Mouse (Mus musculus): ENCODE measurements around the gene Olfr221.

Olfr221 gene

DNA sequence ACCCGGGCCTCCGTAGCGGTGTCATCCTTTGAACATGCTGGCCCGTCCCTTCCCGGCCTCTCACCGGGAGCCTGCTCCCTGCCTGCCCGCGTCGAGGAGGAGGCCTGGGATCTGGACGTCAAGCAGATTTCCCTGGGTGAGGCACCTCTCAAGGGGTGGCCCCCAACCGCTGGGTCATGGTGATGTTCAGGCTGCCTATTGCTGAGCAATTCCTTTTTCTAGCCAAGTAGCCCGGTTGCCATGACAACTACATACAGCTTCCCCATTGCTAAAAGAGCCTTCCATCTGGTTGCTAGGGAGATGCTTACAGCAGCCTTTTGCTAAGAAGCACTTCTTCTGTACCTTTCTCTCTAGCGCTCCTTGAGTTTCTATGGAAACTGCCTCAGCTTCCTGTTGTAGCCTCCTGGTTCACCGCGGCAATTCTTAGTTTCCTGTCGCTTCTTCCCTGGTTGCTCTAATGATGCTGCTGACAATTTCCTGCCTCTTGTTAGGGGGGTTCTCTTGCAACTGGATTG is 38.2 kb downstream of the Olfr221 start:
- no peak for DNase-seq (ENCODE audit: low read depth)

DNA sequence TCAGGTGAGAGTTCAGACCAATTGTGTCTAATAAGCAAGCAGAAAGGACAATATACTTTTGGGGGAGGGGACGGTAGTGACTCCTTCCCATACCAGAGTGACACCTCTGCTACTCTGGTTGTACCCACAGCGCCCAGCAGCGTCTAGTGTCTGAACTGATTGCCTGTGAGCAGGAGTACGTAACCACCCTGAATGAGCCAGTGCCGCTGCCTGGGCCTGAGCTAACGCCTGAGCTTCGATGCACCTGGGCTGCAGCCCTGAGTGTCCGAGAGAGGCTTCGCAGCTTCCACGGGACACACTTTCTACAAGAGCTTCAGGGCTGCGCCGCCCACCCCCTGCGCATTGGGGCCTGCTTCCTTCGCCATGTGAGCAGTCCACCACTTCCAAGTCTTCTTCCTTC is 44.8 kb downstream of the Olfr221 start:
- DNase-seq (ENCODE audit: low read depth) = no peak

DNA sequence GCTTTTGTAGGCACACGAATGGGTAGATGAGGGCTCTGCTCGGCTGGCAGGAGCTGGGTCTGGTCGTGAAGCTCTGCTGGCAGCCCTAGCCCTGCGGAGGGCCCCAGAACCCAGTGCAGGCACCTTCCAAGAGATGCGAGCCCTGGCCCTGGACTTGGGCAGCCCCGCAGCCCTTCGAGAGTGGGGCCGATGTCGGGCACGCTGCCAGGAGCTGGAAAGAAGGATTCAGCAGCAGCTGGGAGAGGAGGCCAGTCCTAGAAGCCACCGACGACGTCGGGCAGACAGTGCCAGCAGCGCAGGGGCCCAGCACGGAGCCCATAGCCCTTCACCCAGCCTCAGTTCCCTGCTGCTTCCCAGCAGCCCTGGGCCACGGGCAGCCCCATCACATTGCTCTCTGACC is 45.4 kb downstream of the Olfr221 start:
- no peak for DNase-seq (ENCODE audit: low read depth)

DNA sequence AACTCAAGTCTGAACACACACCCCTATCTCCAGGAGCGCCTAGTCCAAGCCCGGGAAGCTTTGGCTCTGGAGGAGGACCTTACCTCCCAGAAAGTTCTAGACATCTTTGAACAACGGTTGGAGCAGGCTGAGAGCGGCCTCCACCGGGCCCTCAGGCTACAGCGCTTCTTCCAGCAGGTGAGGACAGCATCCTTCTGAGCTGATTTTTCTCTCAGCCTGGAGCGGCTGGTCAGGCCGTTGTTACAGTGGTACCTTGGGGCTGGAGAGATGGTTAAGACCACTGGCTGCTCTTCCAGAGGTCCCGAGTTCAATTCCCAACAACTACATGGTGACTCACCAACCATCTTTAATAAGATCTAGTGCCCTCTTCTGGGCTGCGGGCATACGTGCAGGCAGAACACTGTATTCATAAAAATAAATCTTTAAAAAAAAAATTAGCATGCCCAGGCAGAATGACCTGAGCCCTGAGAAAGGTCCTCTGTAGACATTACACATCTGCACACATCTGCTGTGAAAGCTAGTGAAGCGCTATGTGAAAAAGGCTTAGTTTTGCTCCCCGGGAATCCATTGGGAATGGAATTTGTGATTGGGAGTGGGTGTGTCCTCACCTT is 45.9 kb downstream of the Olfr221 start:
- DNase-seq (ENCODE audit: low read depth) = no peak

DNA sequence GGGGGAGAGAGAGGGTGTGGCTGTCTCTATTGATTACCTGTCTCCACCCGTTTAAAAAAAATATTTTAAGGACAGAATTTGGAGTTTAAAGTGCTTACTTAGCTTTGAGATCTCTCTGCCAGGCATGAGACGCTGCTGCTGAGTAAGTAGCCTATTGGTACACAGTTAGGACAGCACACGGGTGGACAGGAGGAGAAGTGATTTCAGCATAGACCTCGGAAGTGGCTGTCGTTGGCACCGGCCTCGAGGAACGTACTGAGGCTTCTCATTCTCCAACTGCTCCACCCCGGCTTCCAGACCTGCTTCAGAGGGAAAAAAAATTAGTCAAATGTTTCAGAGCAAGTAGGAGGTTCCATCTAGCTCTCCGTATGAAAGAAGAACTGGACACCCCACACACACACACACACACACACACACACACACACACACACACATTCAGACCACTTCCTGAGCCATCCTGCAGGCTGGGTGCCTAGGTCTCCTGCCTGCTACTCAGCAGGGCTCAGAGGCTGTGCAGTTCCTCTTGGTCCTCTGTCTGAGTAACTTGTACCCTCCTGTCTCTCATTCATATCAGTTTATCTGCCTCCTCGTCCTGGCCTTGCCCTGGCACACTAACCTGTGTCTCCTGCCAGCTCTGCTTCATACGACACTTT is 46.9 kb downstream of the Olfr221 start:
- no peak for DNase-seq (ENCODE audit: low read depth)

DNA sequence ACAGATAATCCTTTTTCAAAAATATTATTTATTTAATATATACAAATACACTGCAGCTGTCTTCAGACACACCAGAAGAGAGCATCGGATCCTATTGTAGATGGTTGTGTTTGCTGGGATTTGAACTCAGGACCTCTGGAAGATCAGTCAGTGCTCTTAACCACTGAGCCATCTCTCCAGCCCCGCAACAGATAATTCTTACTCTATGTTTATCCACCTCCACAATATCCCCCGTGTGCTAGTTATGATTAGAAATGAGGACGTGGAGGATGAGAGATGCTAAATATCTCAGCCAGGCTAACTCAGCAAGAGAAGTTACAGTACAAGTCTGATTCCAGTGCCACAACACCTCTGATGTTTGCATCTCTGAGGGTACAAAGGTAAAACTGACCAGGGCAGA is 47.8 kb downstream of the Olfr221 start:
- DNase-seq (ENCODE audit: low read depth) = no peak

DNA sequence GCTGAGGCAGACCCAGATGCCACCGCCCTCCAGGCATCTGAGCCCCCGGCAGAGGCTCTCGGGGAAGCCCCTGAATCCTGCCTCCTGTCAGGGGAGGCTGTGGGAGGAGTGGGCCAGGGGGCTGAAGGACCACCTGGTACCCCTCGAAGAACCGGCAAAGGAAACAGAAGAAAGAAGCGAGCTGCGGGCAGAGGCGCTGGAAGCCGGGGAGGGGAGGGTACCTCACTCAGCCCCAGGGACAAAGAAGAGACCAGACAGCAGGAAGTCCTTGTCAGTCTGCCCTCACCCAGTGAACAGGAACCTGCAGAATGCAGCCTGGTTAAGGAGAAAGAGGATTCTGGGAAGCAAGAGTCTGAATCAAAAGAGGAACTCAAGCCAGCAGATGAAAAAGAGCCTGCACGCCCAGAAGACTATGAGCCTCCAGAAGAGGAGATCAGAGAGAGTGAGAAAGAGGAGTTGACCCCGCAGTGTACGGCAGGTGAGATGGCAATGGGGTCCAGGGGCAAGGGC is 52.7 kb downstream of the Olfr221 start:
- DNase-seq (ENCODE audit: low read depth) = no peak

DNA sequence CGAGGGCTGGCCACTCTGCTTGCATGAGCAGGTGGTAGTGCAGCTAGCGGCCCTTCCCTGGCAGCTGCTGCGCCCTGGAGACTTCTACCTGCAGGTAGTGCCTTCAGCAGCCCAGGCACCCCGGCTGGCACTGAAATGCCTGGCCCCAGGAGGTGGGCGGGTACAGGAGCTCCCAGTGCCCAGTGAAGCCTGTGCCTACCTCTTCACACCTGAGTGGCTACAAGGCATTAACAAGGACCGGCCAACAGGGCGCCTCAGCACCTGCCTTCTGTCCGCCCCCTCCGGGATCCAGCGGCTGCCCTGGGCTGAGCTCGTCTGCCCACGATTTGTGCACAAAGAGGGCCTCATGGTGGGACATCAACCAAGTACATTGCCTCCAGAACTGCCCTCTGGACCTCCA is 53.5 kb downstream of the Olfr221 start:
- no peak for DNase-seq (ENCODE audit: low read depth)

DNA sequence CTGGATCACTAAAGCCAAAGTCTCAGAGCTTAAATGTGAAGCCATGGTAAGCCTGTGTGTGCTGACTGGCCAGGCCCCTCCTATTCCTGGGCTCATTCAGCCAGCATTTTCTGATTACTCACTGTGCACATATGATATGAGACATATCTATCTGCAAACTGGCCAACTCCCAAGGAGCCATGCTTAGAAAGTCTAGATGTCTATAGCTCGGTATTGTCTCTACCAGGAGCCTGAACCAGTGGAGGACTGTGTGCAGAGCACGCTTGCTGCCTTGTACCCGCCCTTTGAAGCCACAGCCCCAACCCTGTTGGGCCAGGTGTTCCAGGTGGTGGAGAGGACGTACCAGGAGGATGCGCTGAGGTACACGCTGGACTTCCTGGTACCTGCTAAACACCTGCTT is 55.1 kb downstream of the Olfr221 start:
- no peak for DNase-seq (ENCODE audit: low read depth)

DNA sequence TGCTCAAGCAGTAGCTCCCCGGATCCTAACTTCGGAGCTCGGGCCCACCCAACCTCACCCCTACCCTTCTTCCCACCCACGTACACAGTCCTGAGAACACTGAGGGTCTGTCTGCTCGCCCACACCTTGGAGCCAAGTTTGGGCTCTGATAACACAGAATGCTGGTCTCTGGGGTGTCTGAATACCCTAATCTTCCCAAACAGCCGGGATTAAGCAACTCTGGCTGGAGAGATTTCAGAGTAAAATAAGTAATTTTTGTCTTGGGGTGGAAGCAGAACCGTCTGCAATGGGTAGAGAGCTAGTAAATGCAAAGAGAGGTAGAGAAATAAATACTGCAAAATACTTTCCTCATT is 56.1 kb downstream of the Olfr221 start:
- no peak for DNase-seq (ENCODE audit: low read depth)

DNA sequence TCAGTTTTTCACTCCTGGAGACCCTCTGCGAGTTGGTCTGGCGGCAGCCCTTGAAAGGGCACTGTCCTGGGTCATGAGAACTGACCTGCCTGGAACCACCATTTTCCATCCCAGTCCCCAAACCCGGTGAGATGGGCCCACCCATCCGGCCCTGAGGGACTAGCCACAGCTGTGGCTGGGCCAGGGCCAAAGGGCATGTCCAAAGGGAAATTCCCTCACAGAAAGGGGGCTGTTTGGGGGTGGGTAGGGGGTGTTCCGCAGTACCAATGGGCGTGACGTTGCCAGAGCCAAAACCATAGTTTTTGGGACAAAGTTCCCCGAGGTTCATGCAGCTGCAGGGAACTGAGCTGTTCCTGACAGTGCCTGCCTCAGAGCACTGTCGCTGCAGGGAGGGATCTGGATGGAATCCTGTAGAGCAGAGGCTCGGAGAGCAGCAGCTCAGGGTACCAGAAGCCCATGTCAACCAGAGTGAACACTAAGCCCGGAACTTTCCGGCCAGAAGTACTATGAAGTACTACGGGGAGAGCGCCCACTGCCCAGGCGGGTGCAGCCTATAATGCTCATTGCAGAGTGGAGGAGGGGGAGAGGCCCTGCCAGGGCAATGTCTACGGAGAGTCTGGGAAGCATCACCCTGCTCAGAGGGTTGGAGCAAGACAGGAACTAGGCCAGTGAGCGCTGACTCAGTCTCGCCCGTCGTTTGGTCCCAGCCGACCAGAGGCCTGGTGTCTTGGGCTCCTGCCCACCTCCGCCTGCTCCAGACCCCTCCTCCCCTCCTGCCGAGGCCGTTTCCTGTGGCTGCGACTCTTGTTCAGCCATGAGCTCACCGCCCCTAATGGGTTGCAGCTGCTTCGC is 56.7 kb downstream of the Olfr221 start:
- DNase-seq (ENCODE audit: low read depth) = no peak

DNA sequence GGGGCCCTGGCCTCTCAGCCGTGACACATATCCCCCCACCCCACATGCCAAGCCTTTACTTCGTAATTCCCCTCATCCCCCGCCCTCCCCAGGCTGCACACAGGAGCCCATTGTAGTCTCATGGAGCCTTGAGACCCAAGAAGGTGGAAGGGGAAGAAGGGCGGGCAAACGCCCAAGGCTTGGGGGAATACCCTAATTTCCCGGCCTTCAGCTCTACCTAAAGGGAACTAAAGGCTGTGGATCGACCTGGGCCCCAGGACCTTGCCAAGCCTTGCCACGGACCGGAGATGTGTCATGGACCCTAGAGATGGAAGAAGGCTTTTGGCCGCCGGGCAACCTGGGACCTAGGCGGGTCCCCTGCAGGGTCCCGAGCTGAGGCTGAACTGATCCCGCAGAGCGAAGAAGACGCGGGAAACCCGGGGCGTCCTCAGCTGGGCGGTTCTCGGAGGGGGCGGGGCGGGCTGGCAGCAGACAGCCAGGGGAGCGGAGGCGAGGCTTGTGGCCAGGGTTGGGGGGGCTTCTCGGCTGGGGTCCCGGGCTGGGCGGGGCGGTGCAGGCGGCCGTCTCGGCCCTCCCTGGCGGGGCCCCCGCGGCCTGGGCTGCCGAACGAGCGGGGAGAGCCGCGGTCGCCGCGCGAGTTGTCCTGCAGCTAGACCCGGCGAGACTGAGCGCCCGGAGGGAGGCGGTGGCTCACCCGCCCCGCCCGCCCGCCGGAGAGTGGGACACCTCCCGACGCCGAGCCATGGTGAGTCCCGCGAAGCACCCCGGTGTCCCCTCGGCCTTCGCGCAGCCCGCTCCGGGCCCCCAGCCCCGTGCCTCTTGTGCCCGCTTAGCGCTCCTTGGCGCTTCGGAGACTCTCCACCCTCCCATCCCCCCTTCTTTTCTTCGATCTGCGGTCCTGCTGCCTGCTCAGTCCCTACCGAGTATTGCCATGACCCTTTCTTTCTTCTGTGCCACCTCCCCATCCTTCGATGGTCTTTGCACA is 57.7 kb downstream of the Olfr221 start, which contains the start of gene Arhgef40:
TSS of gene Arhgef40 (plus strand) at position 473 of the 985 bp plus-strand sequence.
- no peak for DNase-seq (ENCODE audit: low read depth)
